Mouse (Mus musculus): ENCODE data around the gene Igsf8.

The Igsf8 gene

DNA sequence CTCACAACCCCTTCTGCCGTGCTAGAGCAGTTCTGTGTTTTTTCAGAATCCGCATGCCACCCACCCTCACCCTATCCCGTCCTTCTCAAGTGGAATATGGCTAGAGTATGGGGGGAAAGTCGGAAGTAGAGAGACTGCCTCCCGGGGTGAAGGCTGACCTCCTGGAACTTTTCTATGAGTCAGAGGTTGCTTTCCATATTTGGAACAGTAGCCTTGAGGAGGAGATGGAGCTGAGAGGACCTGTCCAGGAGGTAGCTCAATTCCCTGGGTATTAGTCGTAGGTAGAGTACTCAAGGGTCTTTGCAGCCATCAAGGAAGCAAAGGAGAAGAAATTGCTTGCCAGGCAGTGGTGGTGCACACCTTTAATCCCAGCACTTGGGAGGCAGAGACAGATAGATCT is 90.6 kb downstream of the Igsf8 start:
- DNase-seq: no peak

- DNase-seq: no peak
Measured at GRCm38 (mm10) chr1:172352453-172352852, 91.0 kb downstream of the Igsf8 start.

GRCm38 (mm10) chr1:172355336-172355735 is 93.9 kb downstream of the Igsf8 start:
- no peak for DNase-seq

DNA sequence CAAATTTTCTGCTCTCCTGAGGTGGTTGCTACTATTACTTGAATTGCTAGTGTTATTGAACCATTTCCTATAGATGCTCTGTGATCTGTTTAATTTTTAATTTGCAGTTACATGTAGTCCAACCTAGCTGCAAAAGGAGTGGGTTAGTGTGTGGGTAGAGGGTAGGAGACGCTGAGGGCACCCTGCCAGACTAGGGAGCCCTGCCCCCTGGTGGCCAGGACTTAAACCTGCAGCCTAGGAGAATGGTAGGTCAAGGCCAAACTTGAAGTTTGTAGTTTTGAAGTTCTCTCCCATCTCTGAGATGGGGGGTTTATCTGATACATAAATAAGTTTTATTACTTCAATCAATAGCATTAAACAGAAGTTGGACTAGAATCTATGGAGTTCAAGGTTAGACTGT is 96.1 kb downstream of the Igsf8 start:
- peak; percentile 79 for DNase-seq

DNA sequence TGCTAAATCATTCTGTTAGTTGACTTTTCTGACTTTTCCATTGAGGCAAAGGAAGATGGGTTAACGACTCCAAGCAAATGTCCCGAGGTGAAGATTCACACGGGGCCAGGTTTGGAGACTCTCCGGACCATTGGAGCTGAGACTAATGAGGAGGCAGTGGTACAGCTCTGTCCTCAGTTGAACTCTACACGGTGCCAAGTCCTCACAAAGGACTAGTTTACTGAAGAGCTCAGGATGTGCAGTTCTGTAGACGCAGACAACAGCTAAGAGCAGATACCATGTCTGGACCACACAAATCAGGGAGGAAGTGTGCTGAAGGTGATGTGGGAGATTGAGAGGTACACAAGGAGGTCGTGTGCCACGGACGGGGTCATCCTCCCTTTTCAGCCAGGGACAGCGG is 96.9 kb downstream of the Igsf8 start:
- DNase-seq: no peak

- peak; percentile 50 for DNase-seq
Measured at GRCm38 (mm10) chr1:172364684-172365083, 103.2 kb downstream of the Igsf8 start.

GRCm38 (mm10) chr1:172368768-172369418 is 107.5 kb downstream of the Igsf8 start:
- DNase-seq: peak; percentile 74
